Mouse (Mus musculus) heart, embryonic 10.5 days (tissue): Measurements from ENCODE around the gene Dhx8. TPM values are rescaled to one million over a fixed set of nuclear protein-coding genes. Genes with fewer than 3 reads are reported as not detected.

Source experiments
- DNase-seq: peaks from one replicate; pipeline ENCODE4 v3.0.0-alpha.2; 2017; ENCODE audit warnings: low spot score
- H3K27ac ChIP-seq: fragments of 300-500 bp; sonication (generic); 2 replicates; pipeline ENCODE4 v1.5.1; 2016; ENCODE audit warnings: mild to moderate bottlenecking
- H3K27me3 ChIP-seq: fragments of 300-500 bp; sonication (generic); 2 replicates; pipeline ENCODE4 v1.6.1; 2016; ENCODE audit warnings: mild to moderate bottlenecking; ENCODE audit not compliant: poor library complexity, insufficient read depth, severe bottlenecking
- H3K36me3 ChIP-seq: fragments of 300-500 bp; sonication (generic); 2 replicates; pipeline ENCODE4 v1.6.1; 2016; ENCODE audit warnings: mild to moderate bottlenecking, moderate library complexity
- H3K4me1 ChIP-seq: fragments of 300-500 bp; sonication (generic); 2 replicates; pipeline ENCODE4 v1.6.1; 2016; ENCODE audit warnings: mild to moderate bottlenecking
- H3K4me3 ChIP-seq: fragments of 300-500 bp; sonication (generic); 2 replicates; pipeline ENCODE4 v1.5.1; 2016; ENCODE audit warnings: mild to moderate bottlenecking, moderate library complexity
- H3K9me3 ChIP-seq: fragments of 300-500 bp; sonication (generic); 2 replicates; pipeline ENCODE4 v1.6.1; 2016; ENCODE audit warnings: mild to moderate bottlenecking, moderate library complexity
- WGBS: fragments of 180-500 bp; shearing (Covaris S2); methylation state at CpG from one replicate; pipeline ENCODE4 v1.1.7; 2016; 5-methylcytosine and 5-hydroxymethylcytosine counted together
- polyA plus RNA-seq: library from polyadenylated mRNA; unstranded; fragments of >200 nt; fragmentation: Nextera tagmentation; extraction: Ambion mirVana; gene quantifications from 2 replicates; pipeline ENCODE4 v1.2.1, GENCODE M21; 2016

The Dhx8 gene
- polyA plus RNA-seq, 1 experiment from 2014 or later: 33.0 TPM

GRCm38 (mm10) chr11:101785143-101785851, 52.6 kb downstream of the Dhx8 start, which contains the start of gene Etv4:
Gene Etv4 (minus strand): TSS chr11:101785371.
- Histone ChIP-seq H3K36me3 (no peaks in the 10 kb centered on the region), H3K4me3 (peak within 1 kb of the TSS; percentile 72), H3K9me3 (no peaks in the 10 kb centered on the region), H3K27me3 (peaks cover 83% of the 10 kb centered on the region), H3K27ac (peak within 1 kb of the TSS; percentile 86), H3K4me1 (peaks cover 27% of the 10 kb centered on the region)
- under 1% methylated on average over 35 of the region's 35 CpGs for WGBS
- peak; percentile 97 for DNase-seq

GRCm38 (mm10) chr11:101785852-101786205, 53.1 kb downstream of the Dhx8 start:
- H3K4me1 ChIP-seq: peaks cover 27% of the 10 kb centered on the region
- DNase-seq: no peak
- H3K4me3 ChIP-seq: peak overlapping the region; percentile 72
- H3K36me3 ChIP-seq: no peaks in the 10 kb centered on the region
- peaks cover 79% of the 10 kb centered on the region for H3K27me3 ChIP-seq
- peak overlapping the region; percentile 86; the same call in 1 of the 2 replicates for H3K27ac ChIP-seq
- H3K9me3 ChIP-seq: no peaks in the 10 kb centered on the region
- WGBS: 7% methylated on average over 7 of the region's 7 CpGs

- H3K4me3 ChIP-seq: no peak overlapping the region
- H3K27ac ChIP-seq: no peak overlapping the region; the same call in 1 of the 2 replicates
- 56% methylated on average over 7 of the region's 7 CpGs for WGBS
- peaks cover 35% of the 10 kb centered on the region for H3K4me1 ChIP-seq
- peaks cover 74% of the 10 kb centered on the region for H3K27me3 ChIP-seq
- H3K9me3 ChIP-seq: no peaks in the 10 kb centered on the region
- no peak for DNase-seq
- H3K36me3 ChIP-seq: no peaks in the 10 kb centered on the region
Observed at GRCm38 (mm10) chr11:101786651-101787050, 53.9 kb downstream of the Dhx8 start.

- 74% methylated on average over 1 of the region's 1 CpGs for WGBS
- no peak for DNase-seq
- Histone ChIP-seq H3K4me1 (peaks cover 41% of the 10 kb centered on the region), H3K36me3 (no peaks in the 10 kb centered on the region), H3K4me3 (no peak overlapping the region), H3K27ac (no peak overlapping the region), H3K9me3 (no peaks in the 10 kb centered on the region), H3K27me3 (peaks cover 66% of the 10 kb centered on the region)
Observed at GRCm38 (mm10) chr11:101787432-101787831, 54.7 kb downstream of the Dhx8 start.

- peaks cover 22% of the 10 kb centered on the region for H3K4me1 ChIP-seq
- H3K4me3 ChIP-seq: peak overlapping the region; percentile 43
- peak overlapping the region; percentile 88 for H3K27ac ChIP-seq
- no peaks in the 10 kb centered on the region for H3K36me3 ChIP-seq
- WGBS: 35% methylated on average over 19 of the region's 19 CpGs
- H3K27me3 ChIP-seq: peaks cover 34% of the 10 kb centered on the region
- no peaks in the 10 kb centered on the region for H3K9me3 ChIP-seq
- DNase-seq: peak; percentile 91
Observed at GRCm38 (mm10) chr11:101790811-101791526, 58.2 kb downstream of the Dhx8 start.

- no peaks in the 10 kb centered on the region for H3K36me3 ChIP-seq
- peaks cover 5% of the 10 kb centered on the region; the same call in 1 of the 2 replicates for H3K27me3 ChIP-seq
- WGBS: 72% methylated on average over 2 of the region's 2 CpGs
- H3K4me3 ChIP-seq: no peak overlapping the region
- H3K9me3 ChIP-seq: no peaks in the 10 kb centered on the region
- peaks cover 13% of the 10 kb centered on the region for H3K4me1 ChIP-seq
- no peak for DNase-seq
- H3K27ac ChIP-seq: no peak overlapping the region
Observed at GRCm38 (mm10) chr11:101797355-101797754, 64.6 kb downstream of the Dhx8 start.

- no peaks in the 10 kb centered on the region for H3K36me3 ChIP-seq
- 38% methylated on average over 8 of the region's 8 CpGs for WGBS
- H3K27me3 ChIP-seq: peaks cover 5% of the 10 kb centered on the region; the same call in 1 of the 2 replicates
- DNase-seq: no peak
- no peak overlapping the region for H3K4me3 ChIP-seq
- no peak overlapping the region for H3K27ac ChIP-seq
- peaks cover 13% of the 10 kb centered on the region for H3K4me1 ChIP-seq
- no peaks in the 10 kb centered on the region for H3K9me3 ChIP-seq
Observed at GRCm38 (mm10) chr11:101798083-101798482, 65.4 kb downstream of the Dhx8 start.

GRCm38 (mm10) chr11:101801386-101801785, 68.7 kb downstream of the Dhx8 start:
- no peak overlapping the region for H3K4me3 ChIP-seq
- H3K27me3 ChIP-seq: peaks cover 5% of the 10 kb centered on the region; the same call in 1 of the 2 replicates

GRCm38 (mm10) chr11:101805113-101805704, 72.5 kb downstream of the Dhx8 start:
- H3K9me3 ChIP-seq: no peaks in the 10 kb centered on the region
- H3K4me1 ChIP-seq: peaks cover 10% of the 10 kb centered on the region
- no peaks in the 10 kb centered on the region for H3K36me3 ChIP-seq
- peaks cover 32% of the 10 kb centered on the region for H3K27me3 ChIP-seq
- no peak overlapping the region for H3K4me3 ChIP-seq
- 85% methylated on average over 8 of the region's 8 CpGs for WGBS
- H3K27ac ChIP-seq: no peak overlapping the region
- no peak for DNase-seq

More at GRCm38 (mm10) chr11:101801386-101801785, 68.7 kb downstream of the Dhx8 start:
- H3K9me3 ChIP-seq: no peaks in the 10 kb centered on the region
- no peaks in the 10 kb centered on the region for H3K36me3 ChIP-seq
- H3K27ac ChIP-seq: no peak overlapping the region
- WGBS: 4% methylated on average over 5 of the region's 5 CpGs
- peaks cover 13% of the 10 kb centered on the region for H3K4me1 ChIP-seq
- no peak for DNase-seq

GRCm38 (mm10) chr11:101806741-101807140, 74.0 kb downstream of the Dhx8 start:
- H3K9me3 ChIP-seq: no peaks in the 10 kb centered on the region
- H3K27ac ChIP-seq: no peak overlapping the region
- peaks cover 39% of the 10 kb centered on the region for H3K27me3 ChIP-seq
- 58% methylated on average over 12 of the region's 12 CpGs for WGBS
- H3K4me1 ChIP-seq: peaks cover 4% of the 10 kb centered on the region; the same call in 1 of the 2 replicates
- no peak for DNase-seq
- no peaks in the 10 kb centered on the region for H3K36me3 ChIP-seq
- no peak overlapping the region for H3K4me3 ChIP-seq

GRCm38 (mm10) chr11:101807266-101807665, 74.5 kb downstream of the Dhx8 start:
- peaks cover 35% of the 10 kb centered on the region for H3K27me3 ChIP-seq
- H3K27ac ChIP-seq: no peak overlapping the region
- WGBS: 79% methylated on average over 10 of the region's 10 CpGs
- no peak overlapping the region for H3K4me3 ChIP-seq
- H3K36me3 ChIP-seq: no peaks in the 10 kb centered on the region
- no peak for DNase-seq
- H3K9me3 ChIP-seq: no peaks in the 10 kb centered on the region
- no peaks in the 10 kb centered on the region for H3K4me1 ChIP-seq

GRCm38 (mm10) chr11:101809060-101809828, 76.5 kb downstream of the Dhx8 start:
- DNase-seq: no peak
- H3K9me3 ChIP-seq: no peaks in the 10 kb centered on the region
- 51% methylated on average over 15 of the region's 15 CpGs for WGBS
- peaks cover 3% of the 10 kb centered on the region; the same call in 1 of the 2 replicates for H3K4me1 ChIP-seq
- H3K4me3 ChIP-seq: no peak overlapping the region
- no peaks in the 10 kb centered on the region for H3K36me3 ChIP-seq
- H3K27me3 ChIP-seq: peaks cover 34% of the 10 kb centered on the region
- no peak overlapping the region for H3K27ac ChIP-seq
